Mouse (Mus musculus): ENCODE measurements around the gene Ctdspl.

Gene Ctdspl

DNA sequence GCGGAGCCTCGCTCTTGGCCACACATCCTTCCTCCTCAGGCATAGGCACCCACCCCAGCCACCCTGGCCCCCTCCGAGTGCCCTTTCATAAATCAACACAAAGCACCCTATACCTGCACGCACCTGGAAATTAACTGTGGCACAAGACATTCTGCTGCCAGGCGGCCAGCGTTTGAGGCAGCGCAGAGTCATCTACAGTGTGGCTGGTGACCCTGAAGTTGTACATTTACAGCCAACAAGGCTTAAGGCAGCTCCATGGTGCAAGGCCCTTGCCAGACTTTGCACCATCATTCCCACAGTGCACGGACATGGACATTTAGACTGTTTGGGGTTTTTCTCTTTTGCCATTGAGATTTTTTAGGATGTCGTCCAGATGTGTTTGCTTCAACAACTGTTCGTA lies 134.4 kb downstream of the Ctdspl start:
- DNase-seq (ENCODE audit: low spot score in 2 of 2) = no peak

DNA sequence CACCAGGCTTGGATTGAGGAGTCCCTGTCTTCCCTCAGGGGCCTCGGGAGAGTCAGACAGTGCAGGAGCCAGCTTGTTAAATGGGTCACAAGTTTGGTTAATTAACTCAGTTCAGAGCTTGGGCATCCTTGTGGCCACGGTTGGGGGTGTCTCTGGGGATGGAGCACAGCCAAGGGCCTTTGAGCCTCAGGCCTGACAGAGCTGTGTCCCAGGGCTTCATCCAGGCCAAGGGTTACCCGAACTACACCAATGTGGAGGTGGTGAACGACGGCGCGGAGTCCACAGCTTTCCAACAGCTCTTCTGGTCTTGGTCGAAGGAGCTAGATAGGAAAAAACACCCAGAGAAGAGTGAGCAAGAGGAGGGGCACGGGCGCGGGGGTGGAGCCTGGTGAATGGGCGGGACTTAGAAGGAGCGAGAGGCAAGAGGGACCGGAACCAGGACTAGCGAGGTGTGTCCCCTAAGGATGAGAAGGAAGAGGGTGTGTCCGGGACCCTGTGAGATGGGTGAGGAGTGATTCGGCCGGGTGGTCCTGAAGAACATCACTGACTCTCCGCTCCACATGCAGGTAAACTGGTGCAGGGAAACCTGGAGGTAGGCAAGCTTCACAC lies 136.9 kb downstream of the Ctdspl start:
- no peak for DNase-seq (ENCODE audit: low spot score in 2 of 2)

DNA sequence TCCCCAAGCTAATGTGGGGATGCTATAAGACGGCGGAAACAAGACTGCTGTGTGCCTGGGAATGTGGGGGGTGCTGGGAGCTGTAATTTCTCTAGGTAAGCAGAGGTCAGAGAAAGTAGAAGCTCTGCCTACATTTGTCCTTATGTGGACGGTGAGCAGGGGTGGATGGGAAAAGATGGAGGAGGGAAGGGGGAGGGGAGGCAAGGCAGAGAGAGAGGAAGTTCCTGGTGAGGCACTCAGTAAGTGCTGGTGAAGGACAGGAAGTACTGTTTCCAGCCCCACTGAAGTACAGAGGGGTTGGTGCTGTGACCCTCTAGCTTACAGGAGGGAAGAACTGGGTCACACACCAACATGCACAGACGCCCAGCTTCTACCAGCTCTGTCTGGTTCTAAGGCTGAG lies 138.0 kb downstream of the Ctdspl start:
- no peak for DNase-seq (ENCODE audit: low spot score in 2 of 2)

DNA sequence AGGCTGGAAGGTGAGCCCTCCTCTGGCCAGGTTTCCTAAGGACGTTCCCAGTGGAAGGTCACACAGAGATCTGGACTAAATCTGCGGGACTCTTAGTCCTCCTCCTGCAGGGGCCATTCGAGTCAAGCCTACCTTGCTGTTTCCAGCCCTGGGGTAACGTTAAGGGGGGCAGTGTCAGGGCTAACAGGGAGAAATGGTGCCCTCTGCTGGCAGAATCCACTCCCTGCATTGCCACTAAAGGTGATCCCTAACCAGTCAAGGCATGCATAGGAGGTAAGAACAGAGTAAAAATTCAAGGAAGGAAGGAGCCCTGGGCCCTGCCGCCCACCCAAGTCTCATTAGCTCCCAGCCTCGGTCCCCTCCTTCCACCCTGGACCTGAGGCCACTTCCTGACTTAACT lies 141.3 kb downstream of the Ctdspl start:
- peak; percentile 80 to 85 for DNase-seq (ENCODE audit: low spot score in 2 of 2)

DNA sequence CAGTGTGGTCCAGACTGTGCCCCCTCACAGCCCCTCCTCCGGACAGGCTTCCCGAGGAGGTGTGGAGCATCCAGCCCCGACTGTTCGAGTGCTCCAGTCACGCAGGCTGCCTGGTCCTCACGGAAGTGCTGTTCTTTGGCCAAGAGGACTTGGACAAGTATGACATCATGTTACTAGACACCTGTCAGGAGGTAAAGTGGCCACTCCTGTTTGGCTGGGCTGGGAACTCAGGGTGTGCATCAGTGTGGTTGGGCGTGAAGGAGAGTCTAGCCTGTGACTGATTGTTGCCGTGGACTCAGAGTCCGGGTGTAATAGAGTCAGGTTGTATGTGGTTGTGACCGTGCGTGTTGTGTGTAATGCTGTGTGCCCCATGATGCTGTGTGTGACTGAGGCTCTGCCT lies 142.0 kb downstream of the Ctdspl start:
- no peak for DNase-seq (ENCODE audit: low spot score in 2 of 2)

DNA sequence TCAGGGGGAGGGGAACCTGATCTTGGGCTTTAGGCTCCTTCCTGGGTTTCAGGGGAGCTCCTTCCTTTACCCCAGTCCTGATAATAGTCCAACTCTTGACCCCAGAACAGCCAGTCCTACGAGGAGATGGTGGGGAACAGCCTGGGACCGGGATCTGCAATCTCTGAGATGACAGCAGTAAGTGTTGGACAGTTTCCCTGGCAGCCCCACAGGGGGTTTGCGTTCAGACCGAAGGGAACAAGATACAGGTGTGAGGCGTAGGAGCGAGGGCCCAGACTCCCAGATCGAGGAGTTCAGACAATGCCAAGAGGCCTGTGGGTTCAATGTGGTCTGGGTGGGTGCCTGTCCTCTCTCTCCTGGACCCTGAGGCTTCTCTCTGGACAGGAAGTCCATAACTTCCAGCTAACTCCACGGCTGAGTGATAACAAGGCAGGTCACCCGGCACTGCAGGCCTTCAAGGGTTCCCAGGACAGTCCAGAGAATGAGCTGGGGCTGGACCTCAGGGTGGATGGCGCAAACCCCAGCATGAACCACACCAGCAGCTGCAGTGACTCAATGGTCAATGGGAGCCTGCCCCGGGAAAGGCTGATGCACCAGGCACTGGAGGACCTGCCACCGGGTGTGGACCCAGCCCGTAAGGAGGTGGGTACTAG lies 144.0 kb downstream of the Ctdspl start:
- DNase-seq (ENCODE audit: low spot score in 2 of 2) = no peak

DNA sequence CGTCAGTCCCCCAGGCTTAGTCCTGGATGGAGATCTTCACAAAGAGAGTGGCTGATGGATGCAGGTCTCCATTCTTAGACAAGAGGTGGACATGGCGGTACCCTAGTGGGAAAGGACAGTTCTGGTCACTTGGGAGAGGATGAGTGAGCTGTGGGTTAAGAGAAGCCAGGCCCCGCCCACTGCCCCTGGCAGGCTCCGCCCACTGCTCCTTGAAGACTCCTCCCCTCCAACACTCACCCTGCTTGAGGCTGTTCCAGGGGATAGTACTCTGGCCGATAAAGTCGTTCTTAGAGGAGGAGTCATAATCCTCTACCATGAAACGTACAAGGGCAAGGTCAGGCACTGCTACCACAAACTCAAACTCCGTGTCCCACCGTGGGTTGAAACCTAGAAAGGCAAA lies 145.5 kb downstream of the Ctdspl start:
- DNase-seq (ENCODE audit: low spot score in 2 of 2) = no peak

DNA sequence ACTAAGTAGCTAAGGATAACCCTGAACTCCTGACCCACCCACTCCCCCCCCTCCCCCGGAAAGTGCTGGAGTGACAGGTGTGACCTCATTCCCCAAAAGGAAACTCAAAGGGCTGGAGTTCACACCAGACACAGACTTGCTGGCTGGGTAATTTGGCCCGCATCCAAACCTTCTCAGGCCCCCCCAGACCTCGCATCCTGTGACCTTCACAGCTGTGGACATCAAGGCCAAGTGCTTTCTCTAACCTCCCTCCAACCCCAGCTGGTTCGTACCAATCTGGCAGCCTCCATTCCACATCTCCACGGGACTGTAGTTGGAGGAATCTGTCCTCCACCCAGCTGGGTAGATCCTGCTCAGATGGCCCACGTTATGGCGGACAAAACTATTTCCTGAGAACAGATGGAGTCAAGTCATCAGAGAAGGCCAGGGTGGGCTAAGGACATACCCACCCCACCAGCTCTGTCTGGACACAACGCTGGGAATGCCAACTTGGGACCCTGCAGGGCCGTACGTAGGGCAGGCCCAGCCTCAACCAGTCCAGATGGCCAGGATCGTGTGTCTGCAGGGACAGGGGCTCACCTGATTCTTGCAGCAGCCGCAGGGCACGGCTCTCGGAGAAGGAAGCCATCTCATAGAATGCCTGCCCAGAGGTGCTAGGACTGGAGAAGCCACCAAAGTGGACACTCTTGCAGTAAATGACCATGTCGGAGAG lies 147.1 kb downstream of the Ctdspl start:
- no peak for DNase-seq (ENCODE audit: low spot score in 2 of 2)

DNA sequence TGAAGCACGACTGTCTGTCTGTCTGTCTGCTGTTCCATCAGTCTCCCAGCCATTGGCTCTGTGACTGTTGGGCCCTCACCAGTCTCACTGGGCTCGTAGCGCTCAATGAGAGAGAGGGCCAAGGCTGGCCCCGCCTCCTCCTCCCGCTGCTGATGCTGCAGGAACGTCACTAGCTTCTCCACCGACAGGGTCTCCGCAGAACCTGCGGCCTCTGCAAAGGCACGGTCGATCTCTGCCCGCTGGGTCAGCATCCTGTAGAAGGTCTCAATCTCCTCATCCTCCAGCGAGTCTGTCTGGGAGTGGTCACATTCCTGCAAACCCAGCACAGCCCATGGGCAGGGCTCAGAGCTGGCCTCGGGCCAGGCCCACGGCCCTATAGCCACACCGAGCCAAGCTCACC lies 149.4 kb downstream of the Ctdspl start:
- no peak for DNase-seq (ENCODE audit: low spot score in 2 of 2)

DNA sequence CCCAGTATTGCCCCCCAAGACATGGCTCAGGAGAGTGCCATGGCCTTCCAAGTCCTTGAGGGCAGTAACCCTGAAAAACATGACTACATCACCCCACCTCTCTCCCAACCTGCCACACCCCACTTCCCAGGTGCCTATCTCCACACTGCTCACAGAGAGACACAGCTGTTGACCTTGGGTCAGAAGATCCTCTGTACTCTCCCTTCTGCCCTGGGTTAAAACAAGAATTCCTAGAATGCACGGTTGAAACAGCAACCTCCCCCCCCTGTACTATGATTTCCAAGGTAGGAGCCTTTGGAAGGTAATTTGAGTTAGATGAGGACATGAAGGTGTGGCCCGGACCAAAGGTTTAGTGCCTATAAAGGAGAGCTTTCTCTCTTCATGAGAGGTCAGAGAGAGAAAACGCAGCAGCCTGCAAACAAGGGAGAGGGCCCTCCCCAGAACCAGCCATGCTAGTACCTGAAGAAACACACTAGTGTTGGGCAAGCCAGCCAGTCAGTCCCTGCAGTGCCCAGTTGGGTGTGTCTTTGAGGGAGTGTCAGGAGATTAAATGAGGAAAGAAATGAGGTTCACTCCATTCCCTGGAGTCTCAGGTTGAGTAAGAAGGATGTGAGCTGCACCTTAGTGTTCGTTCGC lies 153.9 kb downstream of the Ctdspl start:
- DNase-seq (ENCODE audit: low spot score in 2 of 2) = no peak

DNA sequence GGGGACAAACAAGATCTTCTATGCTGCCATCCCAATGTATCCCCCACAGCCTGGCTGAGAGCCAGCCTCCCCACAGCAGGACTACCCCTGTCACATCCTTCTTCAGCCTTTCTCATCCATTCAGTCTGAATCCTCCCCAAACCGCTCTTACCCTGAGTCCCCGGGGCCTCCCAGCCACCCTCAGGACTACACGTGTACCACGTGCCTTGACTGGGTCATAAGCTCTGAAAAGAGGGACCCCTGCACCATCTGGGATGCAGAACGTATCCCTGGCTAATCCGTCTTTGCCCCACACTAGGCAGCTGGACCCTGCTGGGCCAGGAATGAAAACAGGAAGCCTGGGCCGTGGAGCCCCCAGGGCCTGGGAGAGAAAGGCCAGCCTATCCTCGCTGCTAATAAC lies 155.8 kb downstream of the Ctdspl start:
- DNase-seq (ENCODE audit: low spot score in 2 of 2) = no peak

DNA sequence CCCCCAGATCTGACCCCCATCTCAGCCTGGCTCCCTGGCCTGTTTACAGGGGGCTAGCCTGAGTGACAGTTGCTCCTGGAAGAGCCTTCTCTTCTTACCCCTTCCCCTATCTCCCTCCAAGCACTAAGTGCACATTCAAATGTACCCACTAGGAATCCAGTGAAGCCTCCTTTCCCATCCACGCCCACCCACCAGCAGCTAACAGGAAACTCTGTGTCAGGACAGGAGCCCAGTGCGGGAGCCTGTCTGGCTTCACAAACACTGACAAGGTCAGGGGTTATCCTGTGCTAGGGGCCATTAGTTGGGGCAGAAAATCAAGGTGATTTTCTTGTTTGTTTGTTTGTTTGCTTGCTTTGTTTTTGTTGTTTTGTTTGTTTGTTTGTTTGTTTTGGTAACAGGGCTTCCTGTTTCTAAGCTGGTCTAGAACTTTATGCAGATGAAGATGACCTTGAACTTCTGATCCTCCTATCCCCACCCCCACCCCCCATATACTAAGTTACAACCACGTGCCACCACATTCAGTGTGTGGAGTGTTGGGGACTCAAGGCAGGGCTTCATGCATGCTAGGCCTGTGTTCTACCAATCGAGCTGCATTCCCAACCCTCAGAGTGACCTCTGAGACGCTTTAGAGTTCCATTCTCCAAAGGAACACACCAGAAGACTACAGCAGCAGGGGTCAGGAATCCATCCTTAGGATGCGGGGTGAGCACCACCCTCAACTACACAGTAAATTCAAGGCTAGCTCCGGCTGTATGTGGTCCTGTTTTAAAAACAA lies 156.6 kb downstream of the Ctdspl start:
- no peak for DNase-seq (ENCODE audit: low spot score in 2 of 2)

DNA sequence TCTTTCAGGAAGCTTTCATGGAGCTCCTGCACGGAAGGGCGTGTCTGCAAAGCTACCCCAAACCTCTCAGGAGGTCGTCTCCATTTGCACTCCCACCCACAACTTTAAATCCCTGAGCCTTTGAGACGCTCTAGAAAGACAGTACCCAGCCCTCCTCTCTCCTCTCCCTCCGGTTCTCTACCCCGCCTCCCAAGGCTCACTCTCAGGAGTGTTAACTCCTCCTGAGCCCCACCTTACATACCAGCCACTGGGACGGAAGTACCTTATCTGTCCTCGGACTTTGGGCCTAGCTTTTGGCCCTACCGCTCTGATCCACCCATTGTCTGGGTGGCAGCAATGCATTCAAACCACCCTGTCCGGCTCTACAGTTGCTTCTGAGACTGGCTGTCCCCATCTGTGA lies 157.7 kb downstream of the Ctdspl start:
- DNase-seq (ENCODE audit: low spot score in 2 of 2) = no peak

DNA sequence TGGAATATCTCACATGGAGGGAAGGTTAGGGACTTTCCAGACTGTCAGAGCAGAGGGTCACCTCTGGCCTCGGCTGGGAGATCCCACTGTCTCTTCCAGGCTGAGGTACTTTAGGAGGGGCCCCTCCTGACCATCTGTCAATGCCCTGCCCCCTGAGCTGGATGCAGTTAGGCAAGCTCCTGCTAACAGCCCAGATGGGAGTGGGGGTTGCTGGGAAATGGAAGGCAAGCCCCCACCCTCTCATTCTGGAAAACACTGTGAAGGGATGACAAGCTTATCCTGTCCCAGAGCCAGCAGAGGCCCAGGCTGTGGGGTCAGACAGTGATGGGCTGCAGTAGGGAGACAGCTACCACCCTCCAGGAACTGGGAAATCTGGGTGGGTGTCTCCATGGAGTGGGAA lies 160.2 kb downstream of the Ctdspl start:
- DNase-seq (ENCODE audit: low spot score in 2 of 2) = no peak

DNA sequence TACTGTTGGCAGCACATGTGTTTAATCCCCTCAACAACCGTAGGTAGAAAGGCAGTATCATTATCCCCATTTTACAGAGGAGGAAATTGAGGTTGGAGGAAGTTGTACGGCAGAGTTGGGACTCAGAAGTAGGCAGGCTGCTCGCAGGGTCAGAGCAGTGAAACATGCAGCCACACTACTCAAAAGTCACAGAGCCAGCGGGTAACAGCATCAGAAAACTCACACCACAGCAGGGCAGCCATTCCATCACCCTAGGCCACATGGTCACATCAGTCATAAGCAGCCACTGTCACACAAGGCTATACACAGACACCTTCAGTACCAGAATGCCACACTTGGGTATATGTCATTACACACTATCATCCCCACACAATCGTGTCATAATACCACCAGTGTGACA lies 161.1 kb downstream of the Ctdspl start:
- no peak for DNase-seq (ENCODE audit: low spot score in 2 of 2)

DNA sequence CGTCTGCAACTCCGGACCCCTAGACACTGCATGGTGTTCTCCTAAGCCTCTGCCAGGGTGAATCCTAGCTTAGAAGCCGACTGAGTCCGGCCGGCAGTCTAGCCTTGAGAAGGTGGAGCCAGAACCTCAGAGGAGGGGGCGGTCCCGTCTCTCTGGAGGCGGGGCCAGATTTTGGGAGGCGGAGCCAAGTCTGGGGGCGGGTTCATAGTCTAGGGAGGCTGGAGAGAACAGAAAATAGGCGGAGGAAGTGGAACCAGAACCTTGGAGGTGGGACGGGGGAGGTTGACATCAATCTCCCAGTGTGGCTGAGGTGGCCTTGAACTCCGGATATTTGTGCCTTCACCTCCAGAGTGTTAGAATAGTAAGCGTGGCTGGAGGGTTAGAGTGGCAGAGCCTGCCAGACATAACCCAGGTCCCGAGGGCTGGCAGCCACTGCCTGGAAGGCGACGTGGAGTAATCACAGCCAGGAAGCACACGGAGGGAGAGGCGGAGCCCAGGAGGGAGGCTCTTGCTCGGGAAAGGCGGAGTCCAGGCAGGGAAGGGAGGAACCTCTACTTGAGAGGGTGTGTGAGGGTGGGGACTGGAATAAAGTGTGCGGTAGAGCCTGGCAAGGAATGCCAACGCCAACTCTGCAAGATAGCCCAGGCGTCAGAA lies 162.0 kb downstream of the Ctdspl start:
- peak; percentile 53 to 55 for DNase-seq (ENCODE audit: low spot score in 2 of 2)

DNA sequence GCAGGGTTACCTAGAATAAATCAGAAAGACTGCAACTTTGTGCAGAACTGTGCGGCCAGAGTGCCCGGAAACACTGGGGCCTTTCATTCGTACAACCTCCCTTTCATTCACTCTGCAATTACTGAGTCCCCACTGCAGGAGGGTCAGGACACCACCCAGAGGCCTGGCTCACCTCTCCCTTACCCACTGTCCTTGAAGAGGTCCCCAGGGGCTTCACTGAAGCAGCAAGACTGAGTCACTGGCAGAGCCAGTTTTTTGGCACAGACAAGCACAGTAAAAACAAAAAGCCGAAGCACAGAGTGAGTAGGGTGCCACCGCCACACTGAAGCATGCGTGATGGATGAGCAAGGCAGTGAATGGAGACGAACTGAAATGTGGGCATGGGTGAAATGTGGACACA lies 163.2 kb downstream of the Ctdspl start:
- DNase-seq (ENCODE audit: low spot score in 2 of 2) = no peak

DNA sequence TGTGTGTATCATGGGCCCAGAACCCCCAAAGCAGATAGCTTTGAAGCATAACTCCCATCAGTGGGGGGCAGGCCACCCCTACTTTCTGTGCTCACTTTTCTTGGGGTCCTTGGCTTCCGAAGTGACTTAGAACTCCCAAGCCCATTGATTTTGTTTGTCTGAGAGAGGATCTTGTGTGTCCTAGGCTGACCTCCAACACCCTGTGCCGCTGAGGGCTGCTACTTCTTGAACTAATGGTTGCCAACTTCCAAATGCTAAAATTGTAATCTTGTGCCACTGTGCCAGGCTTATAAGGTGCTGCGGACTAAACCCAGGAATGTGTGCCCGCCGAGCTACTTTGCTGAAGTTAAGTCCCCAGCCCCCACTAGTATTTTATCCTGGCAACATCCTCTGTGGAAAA lies 164.2 kb downstream of the Ctdspl start:
- no peak for DNase-seq (ENCODE audit: low spot score in 2 of 2)

DNA sequence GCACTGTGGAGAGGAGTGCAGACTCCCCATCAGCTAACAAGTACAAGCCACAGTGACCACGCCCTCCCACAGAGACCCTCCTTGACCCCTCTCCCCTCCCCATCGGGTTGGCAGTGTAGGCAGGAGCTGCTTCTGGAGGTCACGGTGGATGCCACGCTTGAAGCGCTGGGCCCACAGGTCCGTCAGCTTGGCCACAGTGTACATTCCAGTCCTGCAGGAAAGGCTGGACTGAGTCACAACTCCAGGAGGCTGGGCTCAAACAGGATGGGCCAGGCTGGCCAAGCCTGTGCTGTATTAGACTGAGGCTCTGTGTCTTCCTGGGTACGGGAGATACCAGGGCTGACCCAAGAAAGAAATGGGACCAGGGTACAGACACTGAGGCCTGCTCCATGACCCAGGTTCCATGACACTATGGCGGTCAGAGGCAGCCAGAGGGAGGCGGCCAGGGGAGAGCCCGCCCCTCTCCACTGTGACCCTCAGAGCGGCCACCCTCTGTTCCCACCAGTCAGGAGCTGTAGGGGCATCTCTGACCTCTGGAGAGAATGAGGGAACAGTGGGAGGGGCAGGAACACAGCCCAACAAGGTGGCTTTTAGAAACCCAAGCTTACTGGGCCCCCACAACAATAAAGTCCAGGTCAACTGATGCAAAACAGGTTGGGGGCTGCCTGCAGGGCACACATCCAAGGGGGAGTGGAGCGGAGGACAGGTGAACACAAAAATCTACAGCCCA lies 165.5 kb downstream of the Ctdspl start:
- no peak for DNase-seq (ENCODE audit: low spot score in 2 of 2)

DNA sequence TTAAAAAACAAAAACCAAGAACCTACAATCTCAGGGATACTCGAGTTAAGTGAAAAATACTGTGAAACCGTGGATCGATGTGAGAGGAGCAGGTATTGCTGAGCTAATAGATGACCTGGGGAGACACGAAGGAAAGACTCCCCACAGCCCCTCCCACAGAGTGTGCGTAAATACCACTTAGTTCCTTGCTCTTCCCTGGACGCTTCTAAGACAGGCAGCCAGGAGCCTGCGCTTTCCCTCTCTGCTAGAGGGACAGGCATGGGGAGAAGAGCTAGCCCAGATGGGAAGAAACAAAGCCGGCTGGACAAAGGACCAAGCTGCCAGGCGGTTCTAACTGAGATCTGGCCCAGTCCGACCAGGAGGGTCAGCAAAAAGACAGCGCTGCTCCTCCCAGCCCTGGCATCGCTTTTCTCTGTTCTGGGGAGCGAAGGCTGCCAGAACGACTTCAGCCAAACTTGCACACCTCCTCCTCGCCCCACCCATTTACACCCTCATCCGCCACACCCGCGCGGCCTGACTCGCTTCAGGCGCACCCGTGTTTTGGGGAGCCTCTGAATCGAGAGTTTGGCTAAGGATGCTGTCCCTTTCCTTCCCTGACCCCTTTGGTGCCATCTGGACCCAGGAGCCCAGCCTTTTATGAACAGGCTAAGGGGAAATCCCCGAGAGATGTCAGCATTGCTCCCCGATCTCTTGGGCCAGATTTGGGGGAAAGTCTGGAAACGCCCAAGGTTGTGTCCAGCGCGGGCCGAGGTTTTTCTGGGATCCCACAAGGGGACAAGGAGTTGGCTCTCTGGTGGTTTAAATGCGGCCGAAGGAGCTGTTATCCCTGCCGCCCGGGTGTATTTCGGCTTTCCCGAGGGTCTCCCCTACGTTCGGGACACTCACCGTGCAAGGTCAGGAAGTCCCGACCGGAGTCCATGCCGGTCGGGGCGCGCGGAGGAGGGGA lies 166.5 kb downstream of the Ctdspl start:
- no peak for DNase-seq (ENCODE audit: low spot score in 2 of 2)
